Mouse (Mus musculus) hindbrain, embryonic 14.5 days (tissue): ENCODE measurements around the gene Ltbp3. TPM values are rescaled to one million over a fixed set of nuclear protein-coding genes. Genes with fewer than 3 reads are reported as not detected.

ENCODE experiments used
- ATAC-seq: fragments of 200-750 bp; cut with Nextera tagmentation; 2 replicates; pipeline ENCODE4 v1.8.0; 2017; ENCODE audit warnings: moderate number of reproducible peaks, mild to moderate bottlenecking, moderate TSS enrichment, moderate library complexity; ENCODE audit not compliant: low FRiP score
- DNase-seq: peaks from one replicate; pipeline ENCODE4 v3.0.0-alpha.2; 2015; ENCODE audit warnings: low spot score
- H3K27ac ChIP-seq: fragments of 300-500 bp; sonication (generic); 2 replicates; pipeline ENCODE4 v1.5.1; 2014; ENCODE audit warnings: mild to moderate bottlenecking, moderate library complexity
- H3K27me3 ChIP-seq: fragments of 300-500 bp; sonication (generic); 2 replicates; pipeline ENCODE4 v1.6.1; 2014; ENCODE audit warnings: mild to moderate bottlenecking, low read length, mixed read lengths; ENCODE audit not compliant: control insufficient read depth, insufficient read depth
- H3K36me3 ChIP-seq: fragments of 300-500 bp; sonication (generic); replicated peaks from 2 replicates; pipeline ENCODE4 v1.6.1; 2014; ENCODE audit not compliant: control insufficient read depth, insufficient read depth
- H3K4me1 ChIP-seq: fragments of 300-500 bp; sonication (generic); replicated peaks from 2 replicates; pipeline ENCODE4 v1.6.1; 2014; ENCODE audit warnings: antibody characterized with exemption, low read length, mixed read lengths; ENCODE audit not compliant: control insufficient read depth, insufficient read depth
- H3K4me2 ChIP-seq: fragments of 300-500 bp; sonication (generic); replicated peaks from 2 replicates; pipeline ENCODE4 v1.6.1; 2014; ENCODE audit warnings: mild to moderate bottlenecking, moderate library complexity
- H3K4me3 ChIP-seq: fragments of 300-500 bp; sonication (generic); replicated peaks from 2 replicates; pipeline ENCODE4 v1.5.1; 2014; ENCODE audit warnings: mild to moderate bottlenecking, low read length
- H3K9ac ChIP-seq: fragments of 300-500 bp; sonication (generic); 2 replicates; pipeline ENCODE4 v1.6.1; 2014
- H3K9me3 ChIP-seq: fragments of 300-500 bp; sonication (generic); 2 replicates; pipeline ENCODE4 v1.6.1; 2016; ENCODE audit warnings: low read length; ENCODE audit not compliant: control insufficient read depth
- WGBS: fragments of 180-500 bp; shearing (Covaris S2); extraction: QIAGEN DNeasy Blood & Tissue Kit; methylation state at CpG from one replicate; pipeline ENCODE4 v1.1.7; 2014; 5-methylcytosine and 5-hydroxymethylcytosine counted together
- polyA plus RNA-seq: library from polyadenylated mRNA; unstranded; fragments of >200 nt; fragmentation: Nextera tagmentation; extraction: Ambion mirVana; gene quantifications from 2 replicates; pipeline ENCODE4 v1.2.1, GENCODE M21; 2014

Gene Ltbp3
- 13.8 and 15.8 TPM in 2 replicates for polyA plus RNA-seq

GRCm38 (mm10) chr19:5740320-5741317 is at the start of gene Ltbp3:
Ltbp3 (plus strand) TSS chr19:5740904.
- H3K9me3 ChIP-seq: no peaks in the 10 kb centered on the region

GRCm38 (mm10) chr19:5691601-5692000 is 49.1 kb upstream of the Ltbp3 start:
- peaks cover 31% of the 10 kb centered on the region for H3K36me3 ChIP-seq
- no peak for ATAC-seq
- H3K4me1 ChIP-seq: peaks cover 38% of the 10 kb centered on the region
- H3K4me2 ChIP-seq: peak overlapping the region; percentile 99
- H3K9me3 ChIP-seq: no peaks in the 10 kb centered on the region
- DNase-seq: no peak
- H3K9ac ChIP-seq: peak overlapping the region; percentile 78; the same call in 1 of the 2 replicates
- WGBS: 85% methylated on average over 5 of the region's 5 CpGs
- H3K27me3 ChIP-seq: no peaks in the 10 kb centered on the region
- peak overlapping the region; percentile 97 for H3K4me3 ChIP-seq
- H3K27ac ChIP-seq: peak overlapping the region; percentile 28; the same call in 1 of the 2 replicates

More at GRCm38 (mm10) chr19:5740320-5741317, at the start of gene Ltbp3:
- peak within 1 kb of the TSS; percentile 99 for H3K4me2 ChIP-seq
- H3K27ac ChIP-seq: peak within 1 kb of the TSS; percentile 84
- H3K9ac ChIP-seq: peak within 1 kb of the TSS; percentile 61
- WGBS: 14% methylated on average over 13 of the region's 14 CpGs
- H3K36me3 ChIP-seq: no peaks in the 10 kb centered on the region
- ATAC-seq (peak; percentile 74), DNase-seq (peak; percentile 67)
- H3K4me3 ChIP-seq: peak within 1 kb of the TSS; percentile 45
- peaks cover 40% of the 10 kb centered on the region for H3K27me3 ChIP-seq
- peaks cover 13% of the 10 kb centered on the region; the same call in 1 of the 2 replicates for H3K4me1 ChIP-seq

DNA sequence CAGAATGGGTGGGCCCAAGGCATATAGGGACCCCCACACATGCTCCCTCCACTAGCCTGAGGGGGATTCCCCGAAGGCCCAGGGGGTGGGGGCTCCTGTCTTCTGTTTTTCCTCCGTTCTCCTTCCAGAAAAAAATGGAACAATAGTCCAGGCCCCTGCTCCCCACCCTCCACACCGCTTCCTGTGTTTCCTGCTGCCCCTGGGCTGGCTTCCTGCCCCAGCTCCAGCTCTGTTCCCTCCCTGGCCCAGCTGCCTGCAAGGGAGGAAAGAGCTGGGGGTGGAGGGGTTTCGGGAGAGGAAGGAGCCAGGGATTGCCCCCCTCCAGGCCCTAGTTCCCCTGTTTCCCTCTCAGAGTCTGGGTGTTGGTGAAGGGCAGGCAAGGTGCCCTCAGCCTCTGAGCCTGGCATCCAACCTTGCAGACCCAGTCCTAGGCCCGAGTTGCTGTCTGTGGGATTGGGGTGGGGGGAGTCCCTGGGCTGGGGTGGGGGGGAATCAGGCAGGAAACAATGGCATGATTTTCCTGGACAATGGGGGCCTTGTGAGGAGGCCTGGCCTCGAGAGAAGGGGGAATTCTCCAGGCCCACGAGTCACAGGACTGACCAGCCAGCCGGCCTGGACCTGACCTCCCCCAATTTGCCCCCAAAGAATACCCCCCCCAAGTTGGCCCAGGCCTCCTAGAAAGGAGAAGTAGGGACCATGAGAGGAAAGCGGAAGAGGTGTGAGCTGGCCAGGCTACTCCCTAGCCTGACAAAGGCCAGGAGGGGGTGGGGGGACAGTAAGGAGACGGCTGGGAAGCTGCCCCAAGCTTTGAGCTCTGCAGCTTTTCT is 48.4 kb upstream of the Ltbp3 start:
- Histone ChIP-seq H3K4me2 (peak overlapping the region; percentile 99), H3K9me3 (no peaks in the 10 kb centered on the region), H3K27ac (peak overlapping the region; percentile 55), H3K4me3 (peak overlapping the region; percentile 97), H3K36me3 (peaks cover 38% of the 10 kb centered on the region), H3K27me3 (no peaks in the 10 kb centered on the region), H3K4me1 (peaks cover 36% of the 10 kb centered on the region), H3K9ac (peak overlapping the region; percentile 78)
- no peak for ATAC-seq
- no peak for DNase-seq
- WGBS: 65% methylated on average over 10 of the region's 10 CpGs

DNA sequence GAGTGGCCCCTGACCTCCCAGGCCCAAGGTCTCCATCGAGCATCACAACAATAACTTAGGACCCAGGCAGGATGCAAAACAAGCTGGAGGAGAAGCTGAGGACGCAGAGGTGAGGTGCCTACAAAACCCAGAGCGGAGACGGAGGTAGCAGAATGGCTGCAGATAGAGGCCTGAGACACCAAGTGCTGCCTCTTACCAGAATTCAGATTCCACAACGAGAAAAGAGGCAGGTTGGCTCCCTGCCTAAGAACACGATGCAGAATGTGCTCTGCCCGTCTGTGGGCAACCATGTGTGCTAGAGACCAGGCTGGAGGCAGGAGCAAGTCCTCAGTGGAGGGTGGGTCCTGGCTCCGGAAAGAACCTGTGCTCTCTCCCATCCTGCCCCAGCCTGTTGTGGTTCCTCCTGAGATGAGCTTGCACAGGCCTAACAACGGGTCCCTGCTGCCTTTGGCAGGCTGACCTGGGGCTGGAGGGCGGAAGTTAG is 47.7 kb upstream of the Ltbp3 start:
- H3K27ac ChIP-seq: peak overlapping the region; percentile 55
- WGBS: 69% methylated on average over 10 of the region's 10 CpGs
- peak overlapping the region; percentile 99 for H3K4me2 ChIP-seq
- no peak for ATAC-seq
- no peak for DNase-seq
- peaks cover 44% of the 10 kb centered on the region for H3K36me3 ChIP-seq
- no peaks in the 10 kb centered on the region for H3K9me3 ChIP-seq
- no peaks in the 10 kb centered on the region for H3K27me3 ChIP-seq
- H3K4me3 ChIP-seq: no peak overlapping the region
- H3K4me1 ChIP-seq: peaks cover 29% of the 10 kb centered on the region
- H3K9ac ChIP-seq: peak overlapping the region; percentile 78; the same call in 1 of the 2 replicates

DNA sequence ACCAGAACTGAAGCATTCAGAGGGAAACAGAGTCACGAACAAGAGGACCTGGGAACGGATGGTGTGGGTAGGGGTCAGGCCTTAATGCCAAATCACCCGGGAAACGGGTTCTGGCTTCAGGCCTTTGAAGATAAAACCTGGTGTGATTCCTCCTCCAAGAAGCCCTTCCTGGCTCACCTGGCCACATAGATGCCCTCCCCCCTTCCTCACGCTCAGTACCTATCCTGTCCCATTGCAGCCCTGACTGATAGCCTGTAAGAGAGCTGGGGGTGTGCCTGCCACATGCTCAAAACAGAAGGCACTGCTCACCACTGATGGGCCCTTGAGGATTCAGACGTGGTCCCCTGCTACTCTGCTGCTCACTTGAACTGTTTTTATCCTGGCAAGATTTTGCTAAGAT is 46.9 kb upstream of the Ltbp3 start:
- WGBS: 90% methylated on average over 6 of the region's 6 CpGs
- no peak for ATAC-seq
- H3K4me3 ChIP-seq: no peak overlapping the region
- no peak for DNase-seq
- no peaks in the 10 kb centered on the region for H3K9me3 ChIP-seq
- no peak overlapping the region for H3K27ac ChIP-seq
- no peak overlapping the region for H3K4me2 ChIP-seq
- no peaks in the 10 kb centered on the region for H3K27me3 ChIP-seq
- peaks cover 53% of the 10 kb centered on the region for H3K36me3 ChIP-seq
- H3K4me1 ChIP-seq: peaks cover 28% of the 10 kb centered on the region
- no peak overlapping the region for H3K9ac ChIP-seq

DNA sequence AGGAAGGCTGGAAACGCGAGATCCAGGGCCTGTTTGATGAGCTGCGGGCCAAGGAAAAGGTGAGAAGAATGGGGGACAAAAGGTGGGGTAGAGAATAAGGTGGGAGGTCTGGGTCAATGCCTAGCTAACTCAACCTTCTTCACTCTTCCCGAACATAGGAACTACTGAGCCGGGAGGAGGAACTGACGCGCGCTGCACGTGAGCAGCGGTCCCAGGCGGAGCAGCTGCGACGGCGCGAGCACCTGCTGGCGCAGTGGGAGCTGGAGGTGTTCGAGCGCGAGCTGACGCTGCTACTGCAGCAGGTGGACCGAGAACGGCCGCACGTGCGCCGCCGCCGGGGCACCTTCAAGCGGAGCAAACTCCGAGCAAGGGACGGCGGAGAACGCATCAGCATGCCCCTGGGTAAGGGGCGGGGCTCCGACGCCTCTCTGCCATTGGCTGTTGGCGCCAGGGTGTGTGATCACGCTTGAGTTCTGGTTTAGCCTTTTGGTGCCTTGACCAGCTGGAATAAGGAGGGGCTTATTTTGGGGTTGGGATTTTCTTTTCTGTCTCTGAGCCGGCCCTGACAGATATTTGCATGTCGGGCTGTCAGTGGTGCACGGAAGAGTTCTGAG is 44.7 kb upstream of the Ltbp3 start:
- Histone ChIP-seq H3K27ac (no peak overlapping the region), H3K4me2 (peak overlapping the region; percentile 50), H3K9me3 (no peaks in the 10 kb centered on the region), H3K36me3 (peaks cover 74% of the 10 kb centered on the region), H3K4me3 (peak overlapping the region; percentile 22), H3K4me1 (peaks cover 16% of the 10 kb centered on the region; the same call in 1 of the 2 replicates), H3K9ac (peak overlapping the region; percentile 24; the same call in 1 of the 2 replicates), H3K27me3 (no peaks in the 10 kb centered on the region)
- ATAC-seq (0 out of 2 replicates have a peak, but pooled peaks have one; percentile 38), DNase-seq (no peak)
- 11% methylated on average over 41 of the region's 41 CpGs for WGBS

DNA sequence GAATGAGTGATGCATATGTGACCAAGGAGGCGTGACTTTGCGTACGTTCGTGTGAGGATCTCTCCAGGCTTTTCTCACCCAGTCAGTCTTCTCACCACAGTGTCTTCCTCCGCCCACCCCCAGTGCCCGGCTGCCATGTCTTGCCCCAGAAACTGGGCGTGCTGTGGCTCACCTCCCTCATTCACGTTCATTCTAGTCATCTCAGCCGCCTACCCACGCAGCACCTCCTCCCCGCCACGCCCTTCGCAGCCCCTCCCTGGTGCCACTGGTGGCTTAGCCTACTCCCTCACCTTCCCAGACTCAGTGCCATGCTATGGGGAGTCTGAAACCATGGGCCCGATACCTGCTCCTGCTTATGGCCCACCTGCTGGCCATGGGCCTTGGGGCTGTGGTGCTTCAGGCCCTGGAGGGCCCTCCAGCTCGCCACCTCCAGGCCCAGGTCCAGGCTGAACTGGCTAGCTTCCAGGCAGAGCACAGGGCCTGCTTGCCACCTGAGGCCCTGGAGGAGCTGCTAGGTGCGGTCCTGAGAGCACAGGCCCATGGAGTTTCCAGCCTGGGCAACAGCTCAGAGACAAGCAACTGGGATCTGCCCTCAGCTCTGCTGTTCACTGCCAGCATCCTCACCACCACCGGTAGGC is 36.4 kb upstream of the Ltbp3 start, which contains the start of gene Kcnk7:
Gene Kcnk7, plus strand, starts transcription at position 205 of the 638 bp plus-strand sequence.
- Histone ChIP-seq H3K4me1 (no peaks in the 10 kb centered on the region), H3K4me2 (no peak within 1 kb of the TSS), H3K4me3 (no peak within 1 kb of the TSS), H3K9ac (no peak within 1 kb of the TSS), H3K36me3 (peaks cover 80% of the 10 kb centered on the region), H3K9me3 (no peaks in the 10 kb centered on the region), H3K27ac (no peak within 1 kb of the TSS), H3K27me3 (no peaks in the 10 kb centered on the region)
- 77% methylated on average over 17 of the region's 17 CpGs for WGBS
- ATAC-seq (0 out of 2 replicates have a peak, but pooled peaks have one; percentile 46), DNase-seq (no peak)
